Mouse (Mus musculus): ENCODE data around the gene Atg14. TPM values are rescaled to one million over a fixed set of nuclear protein-coding genes. Genes with fewer than 3 reads are reported as not detected.
"Not testable (repeated sequence)": the region's sequence is repeated elsewhere in the genome, so short reads cannot be mapped to it uniquely, and the experiment has no call there.

Atg14 gene
- total RNA-seq, 2 experiments from 2014 or later: 6.1 to 17.3 TPM

GRCm38 (mm10) chr14:47551668-47552067, 18.8 kb downstream of the Atg14 start:
- no peak for ATAC-seq (replicated peaks; ENCODE audit: low FRiP score, low TSS enrichment, poor library complexity, severe bottlenecking)

GRCm38 (mm10) chr14:47544877-47545276, 25.6 kb downstream of the Atg14 start:
- peak; percentile 65 for ATAC-seq (replicated peaks; ENCODE audit: low FRiP score, low TSS enrichment, poor library complexity, severe bottlenecking)

- ATAC-seq (replicated peaks; ENCODE audit: low FRiP score, low TSS enrichment, poor library complexity, severe bottlenecking): peak; percentile 72
Measured at GRCm38 (mm10) chr14:47544286-47544685, 26.2 kb downstream of the Atg14 start.

- ATAC-seq (replicated peaks; ENCODE audit: low FRiP score, low TSS enrichment, poor library complexity, severe bottlenecking): no peak
Measured at GRCm38 (mm10) chr14:47542283-47542682, 28.2 kb downstream of the Atg14 start.

- ATAC-seq (replicated peaks; ENCODE audit: low FRiP score, low TSS enrichment, poor library complexity, severe bottlenecking): no peak
Measured at GRCm38 (mm10) chr14:47541325-47541948, 29.0 kb downstream of the Atg14 start.

GRCm38 (mm10) chr14:47535096-47535495, 35.4 kb downstream of the Atg14 start:
- no peak for ATAC-seq (replicated peaks; ENCODE audit: low FRiP score, low TSS enrichment, poor library complexity, severe bottlenecking)

- no peak for ATAC-seq (replicated peaks; ENCODE audit: low FRiP score, low TSS enrichment, poor library complexity, severe bottlenecking)
Measured at GRCm38 (mm10) chr14:47534176-47534525, 36.3 kb downstream of the Atg14 start.

GRCm38 (mm10) chr14:47533365-47534175, 36.9 kb downstream of the Atg14 start:
- ATAC-seq (replicated peaks; ENCODE audit: low FRiP score, low TSS enrichment, poor library complexity, severe bottlenecking): peak; percentile 97

- no peak for ATAC-seq (replicated peaks; ENCODE audit: low FRiP score, low TSS enrichment, poor library complexity, severe bottlenecking)
Measured at GRCm38 (mm10) chr14:47532496-47532895, 38.0 kb downstream of the Atg14 start.

DNA sequence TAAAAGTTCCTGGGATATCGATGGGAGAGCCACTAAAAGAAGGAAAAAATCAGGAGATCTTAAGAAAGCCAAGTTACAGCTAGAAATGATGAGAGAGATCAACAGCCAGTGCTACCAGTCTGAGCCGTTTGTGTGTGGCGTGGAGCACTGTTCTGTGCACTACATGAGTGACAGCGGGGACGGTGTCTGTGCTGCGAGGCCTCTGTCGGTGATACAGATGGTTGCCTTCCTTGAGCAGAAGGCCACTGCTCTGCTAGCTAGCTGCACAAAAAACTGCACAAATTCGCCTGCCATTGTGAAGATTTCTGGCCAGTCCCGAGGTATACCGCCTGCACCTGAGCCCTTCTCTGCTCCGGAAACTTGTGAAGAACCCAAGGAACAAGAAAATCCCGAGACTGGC, 40.9 kb downstream of the Atg14 start:
- not testable (repeated sequence) for ATAC-seq (replicated peaks; ENCODE audit: low FRiP score, low TSS enrichment, poor library complexity, severe bottlenecking)

DNA sequence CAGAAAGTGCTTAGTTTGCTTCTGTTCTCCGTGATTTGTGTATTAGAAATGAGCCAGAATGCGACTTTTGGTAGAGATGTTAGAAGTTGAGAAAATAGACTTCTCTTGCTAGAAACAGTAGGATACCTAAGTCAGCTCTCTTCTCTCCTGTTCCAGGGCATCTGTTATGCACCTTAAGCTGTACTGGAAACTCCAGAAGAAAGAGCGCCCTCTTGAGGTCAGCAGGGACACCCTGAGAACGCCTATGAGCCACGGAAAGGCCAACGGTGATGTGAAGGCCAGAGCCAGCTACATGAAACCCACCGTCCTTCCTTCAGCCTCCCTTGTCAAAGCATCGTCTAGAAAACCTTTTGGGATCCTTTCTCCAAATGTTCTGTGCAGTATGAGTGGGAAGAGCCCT, 41.4 kb downstream of the Atg14 start:
- no peak for ATAC-seq (replicated peaks; ENCODE audit: low FRiP score, low TSS enrichment, poor library complexity, severe bottlenecking)

DNA sequence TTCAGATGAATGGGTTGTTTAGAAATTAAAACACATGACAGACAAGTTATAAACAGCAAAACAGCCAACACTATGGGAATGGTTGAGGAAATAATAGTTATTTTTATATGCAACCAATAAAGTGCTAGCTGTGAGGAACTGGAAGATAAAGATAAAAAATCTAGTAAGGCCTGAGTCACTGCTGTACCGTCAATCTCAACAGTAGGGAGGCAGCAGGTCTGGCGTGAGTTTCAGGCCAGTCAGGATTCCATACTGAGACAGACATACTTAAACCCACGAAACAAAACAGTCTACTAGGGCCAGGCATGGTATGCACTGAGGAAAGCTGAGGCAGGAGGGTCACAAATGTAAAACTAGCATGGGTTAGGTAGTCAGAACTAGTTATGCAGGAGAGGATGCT, 42.2 kb downstream of the Atg14 start:
- no peak for ATAC-seq (replicated peaks; ENCODE audit: low FRiP score, low TSS enrichment, poor library complexity, severe bottlenecking)

GRCm38 (mm10) chr14:47527833-47528232, 42.6 kb downstream of the Atg14 start:
- ATAC-seq (replicated peaks; ENCODE audit: low FRiP score, low TSS enrichment, poor library complexity, severe bottlenecking): peak; percentile 77

- no peak for ATAC-seq (replicated peaks; ENCODE audit: low FRiP score, low TSS enrichment, poor library complexity, severe bottlenecking)
Measured at GRCm38 (mm10) chr14:47525861-47526260, 44.6 kb downstream of the Atg14 start.

- ATAC-seq (replicated peaks; ENCODE audit: low FRiP score, low TSS enrichment, poor library complexity, severe bottlenecking): no peak
Measured at GRCm38 (mm10) chr14:47525374-47525773, 45.1 kb downstream of the Atg14 start.

DNA sequence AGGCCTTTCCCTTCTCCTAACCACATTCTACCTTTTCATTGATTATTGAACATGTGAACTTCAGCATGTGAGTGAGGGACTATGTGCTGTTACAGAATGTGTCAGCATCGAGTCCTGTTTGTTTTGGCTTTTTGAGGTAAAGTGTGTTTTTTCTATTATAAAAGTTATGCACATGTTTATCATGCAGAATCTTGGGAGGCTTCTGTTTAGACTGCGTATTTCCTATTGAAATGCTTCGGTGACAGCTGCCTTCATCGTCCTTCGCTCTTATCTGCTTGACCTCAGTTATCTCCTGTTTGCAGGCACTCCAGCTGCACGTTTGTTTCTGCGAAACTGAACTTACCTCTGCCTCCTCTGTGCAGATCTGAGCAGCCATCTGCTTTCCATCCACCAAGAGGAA, 48.1 kb downstream of the Atg14 start:
- peak; percentile 93 for ATAC-seq (replicated peaks; ENCODE audit: low FRiP score, low TSS enrichment, poor library complexity, severe bottlenecking)

GRCm38 (mm10) chr14:47521609-47522008, 48.8 kb downstream of the Atg14 start:
- no peak for ATAC-seq (replicated peaks; ENCODE audit: low FRiP score, low TSS enrichment, poor library complexity, severe bottlenecking)

DNA sequence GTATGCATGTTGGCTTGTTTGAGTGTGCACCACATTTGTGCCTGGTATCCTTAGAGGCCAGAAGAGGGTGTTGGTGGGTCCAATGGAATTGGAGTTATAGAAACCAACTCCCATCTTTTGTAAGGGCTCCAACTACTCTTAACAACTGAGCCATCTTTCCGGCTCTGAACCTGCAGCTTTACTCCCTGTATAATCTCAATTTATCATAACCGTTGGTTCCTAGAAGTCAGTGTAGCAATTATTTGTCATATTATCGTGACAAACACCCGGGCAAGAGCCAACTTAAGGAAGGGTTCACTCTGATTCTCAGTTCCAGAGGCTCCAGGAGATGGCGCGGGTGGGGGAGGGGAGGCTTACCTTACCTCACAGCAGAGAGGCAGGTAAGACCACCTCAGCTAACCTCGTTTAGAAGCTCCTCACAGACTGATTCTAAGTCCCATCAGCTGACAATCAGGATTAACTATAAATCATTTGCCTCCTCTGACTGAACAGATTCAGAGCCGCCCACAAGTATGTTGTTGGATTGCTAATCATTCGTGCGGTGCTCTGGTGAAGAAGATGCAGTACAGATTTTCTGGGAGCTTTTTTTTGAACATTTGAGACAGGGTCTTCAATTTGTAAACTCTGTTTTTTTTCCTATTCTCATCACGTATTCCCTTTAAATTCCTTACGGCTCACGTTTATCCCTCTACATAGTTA, 49.5 kb downstream of the Atg14 start:
- no peak for ATAC-seq (replicated peaks; ENCODE audit: low FRiP score, low TSS enrichment, poor library complexity, severe bottlenecking)

DNA sequence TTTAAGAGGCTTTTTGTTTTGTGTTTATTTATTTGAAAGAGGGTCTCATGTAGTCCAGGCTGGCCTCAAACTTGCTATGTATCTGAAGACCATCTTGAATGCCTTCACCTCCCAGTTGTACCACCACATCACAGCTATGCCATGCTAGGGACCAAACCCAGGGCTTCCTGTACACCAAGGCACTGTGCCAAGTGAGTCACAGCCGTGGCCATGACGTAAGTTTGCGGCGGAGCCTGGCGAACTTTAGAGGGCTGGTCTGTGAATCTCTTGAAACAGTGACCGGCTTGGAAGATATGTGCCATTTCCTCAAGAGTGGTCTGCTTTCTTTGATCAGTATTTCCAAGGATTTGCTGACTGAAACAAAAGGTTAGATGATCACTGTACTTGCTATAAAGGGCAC, 51.8 kb downstream of the Atg14 start:
- no peak for ATAC-seq (replicated peaks; ENCODE audit: low FRiP score, low TSS enrichment, poor library complexity, severe bottlenecking)

- no peak for ATAC-seq (replicated peaks; ENCODE audit: low FRiP score, low TSS enrichment, poor library complexity, severe bottlenecking)
Measured at GRCm38 (mm10) chr14:47516755-47517154, 53.7 kb downstream of the Atg14 start.

DNA sequence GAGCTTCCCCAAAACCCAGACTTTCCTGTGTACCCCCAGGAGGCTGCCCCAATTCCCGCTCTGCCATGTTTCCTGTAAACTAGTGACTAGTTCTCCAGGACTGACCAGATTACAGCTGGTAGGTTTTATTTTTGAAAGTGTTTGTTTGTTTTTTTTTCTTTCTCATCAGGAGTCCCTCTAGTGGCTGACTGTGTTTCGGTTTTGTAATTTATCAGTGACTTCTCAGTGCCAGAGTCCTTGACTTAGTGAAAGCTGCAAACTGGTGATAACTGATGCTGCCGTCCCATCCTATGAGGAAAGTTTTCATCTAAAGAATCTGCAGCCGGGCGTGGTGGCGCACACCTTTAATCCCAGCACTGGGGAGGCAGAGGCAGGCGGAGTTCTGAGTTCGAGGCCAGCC, 54.8 kb downstream of the Atg14 start:
- peak; percentile 86 for ATAC-seq (replicated peaks; ENCODE audit: low FRiP score, low TSS enrichment, poor library complexity, severe bottlenecking)

All from megakaryocyte-erythroid progenitor cell, adult 5-6 weeks (primary cell).